Mouse (Mus musculus): ENCODE data around the gene Ywhaq. TPM values are rescaled to one million over a fixed set of nuclear protein-coding genes. Genes with fewer than 3 reads are reported as not detected.

Gene Ywhaq
- polyA plus RNA-seq, 1 experiment from 2014 or later, result 1,238 TPM

DNA sequence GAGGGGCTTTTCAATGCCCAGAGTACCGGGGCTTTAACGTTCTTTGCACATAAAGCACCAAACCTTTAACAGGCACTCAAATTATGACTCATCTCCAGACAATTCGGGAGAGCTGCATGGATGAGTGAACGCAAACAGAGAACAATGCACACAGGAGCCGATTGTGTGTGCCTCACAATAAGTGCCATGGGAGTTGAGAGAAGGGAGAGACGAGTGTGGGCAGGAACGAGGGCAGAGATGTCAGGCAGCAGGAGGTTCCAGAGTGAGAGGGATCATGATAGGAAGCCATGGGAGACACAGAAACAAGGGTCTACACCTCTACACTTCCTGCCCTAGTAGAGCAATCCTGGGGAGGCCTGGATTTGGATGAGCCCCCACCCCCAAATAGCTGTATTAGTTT is 7.2 kb upstream of the Ywhaq start:
- ATAC-seq (ENCODE audit: low FRiP score), result no peak
- WGBS, result 16% methylated on average over 7 of the region's 7 CpGs
- Histone ChIP-seq H3K27ac (ENCODE audit: low read depth, low read length) (no peak overlapping the region), H3K4me2 (replicated peaks; ENCODE audit: low read depth, low read length) (no peak overlapping the region), H3K4me3 (ENCODE audit: low read depth, low read length) (no peak overlapping the region), H3K27me3 (ENCODE audit: control insufficient read depth, insufficient read depth, low read length) (no peaks in the 10 kb centered on the region), H3K36me3 (ENCODE audit: control insufficient read depth, insufficient read depth, low read length) (no peaks in the 10 kb centered on the region), H3K9ac (ENCODE audit: low read depth, low read length) (no peak overlapping the region), H3K4me1 (replicated peaks; ENCODE audit: control insufficient read depth, insufficient read depth, low read length) (0 out of 2 replicates have a peak, but pooled peaks cover 3% of the 10 kb centered on the region), H3K9me3 (ENCODE audit: control insufficient read depth, low read length) (no peaks in the 10 kb centered on the region)
- DNase-seq (ENCODE audit: low spot score), result peak; percentile 44

- Histone ChIP-seq H3K4me2 (replicated peaks; ENCODE audit: low read depth, low read length) (peak overlapping the region; percentile 58; the same call in 1 of the 2 replicates), H3K27me3 (ENCODE audit: control insufficient read depth, insufficient read depth, low read length) (no peaks in the 10 kb centered on the region), H3K27ac (ENCODE audit: low read depth, low read length) (no peak overlapping the region), H3K9me3 (ENCODE audit: control insufficient read depth, low read length) (no peaks in the 10 kb centered on the region), H3K4me1 (replicated peaks; ENCODE audit: control insufficient read depth, insufficient read depth, low read length) (no peaks in the 10 kb centered on the region), H3K4me3 (ENCODE audit: low read depth, low read length) (0 out of 2 replicates have a peak overlapping the region, but pooled peaks have one; percentile 97), H3K9ac (ENCODE audit: low read depth, low read length) (peak overlapping the region; percentile 69; the same call in 1 of the 2 replicates), H3K36me3 (ENCODE audit: control insufficient read depth, insufficient read depth, low read length) (peaks cover 5% of the 10 kb centered on the region; the same call in 1 of the 2 replicates)
- WGBS, result 40% methylated on average over 10 of the region's 11 CpGs
- ATAC-seq (ENCODE audit: low FRiP score), result no peak
- DNase-seq (ENCODE audit: low spot score), result no peak
These were observed 1.2 kb upstream of the Ywhaq start for GRCm38 (mm10) chr12:21418621-21419131.

- no peak for ATAC-seq (ENCODE audit: low FRiP score)
- Histone ChIP-seq H3K27me3 (ENCODE audit: control insufficient read depth, insufficient read depth, low read length) (no peaks in the 10 kb centered on the region), H3K27ac (ENCODE audit: low read depth, low read length) (peak overlapping the region; percentile 77), H3K9ac (ENCODE audit: low read depth, low read length) (peak overlapping the region; percentile 69), H3K4me3 (ENCODE audit: low read depth, low read length) (peak overlapping the region; percentile 97), H3K4me2 (replicated peaks; ENCODE audit: low read depth, low read length) (peak overlapping the region; percentile 58), H3K36me3 (ENCODE audit: control insufficient read depth, insufficient read depth, low read length) (peaks cover 10% of the 10 kb centered on the region; the same call in 1 of the 2 replicates), H3K4me1 (replicated peaks; ENCODE audit: control insufficient read depth, insufficient read depth, low read length) (no peaks in the 10 kb centered on the region), H3K9me3 (ENCODE audit: control insufficient read depth, low read length) (0 out of 2 replicates have a peak, but pooled peaks cover 3% of the 10 kb centered on the region)
- DNase-seq (ENCODE audit: low spot score), result no peak
- 5% methylated on average over 10 of the region's 10 CpGs for whole genome bisulfite sequencing
These were observed 646 bp upstream of the Ywhaq start for GRCm38 (mm10) chr12:21418083-21418482.

GRCm38 (mm10) chr12:21416506-21416905 is 931 bp downstream of the Ywhaq start:
- peak; percentile 49 for DNase-seq (ENCODE audit: low spot score)
- H3K4me1 ChIP-seq (replicated peaks; ENCODE audit: control insufficient read depth, insufficient read depth, low read length), result no peaks in the 10 kb centered on the region
- H3K36me3 ChIP-seq (ENCODE audit: control insufficient read depth, insufficient read depth, low read length), result peaks cover 15% of the 10 kb centered on the region
- peak overlapping the region; percentile 97 for H3K4me3 ChIP-seq (ENCODE audit: low read depth, low read length)
- peak overlapping the region; percentile 63 for H3K4me2 ChIP-seq (replicated peaks; ENCODE audit: low read depth, low read length)
- peak overlapping the region; percentile 100 for H3K27ac ChIP-seq (ENCODE audit: low read depth, low read length)
- H3K27me3 ChIP-seq (ENCODE audit: control insufficient read depth, insufficient read depth, low read length), result no peaks in the 10 kb centered on the region
- no peak for ATAC-seq (ENCODE audit: low FRiP score)
- H3K9me3 ChIP-seq (ENCODE audit: control insufficient read depth, low read length), result 0 out of 2 replicates have a peak, but pooled peaks cover 3% of the 10 kb centered on the region
- H3K9ac ChIP-seq (ENCODE audit: low read depth, low read length), result peak overlapping the region; percentile 99
- under 1% methylated on average over 13 of the region's 15 CpGs for WGBS

DNA sequence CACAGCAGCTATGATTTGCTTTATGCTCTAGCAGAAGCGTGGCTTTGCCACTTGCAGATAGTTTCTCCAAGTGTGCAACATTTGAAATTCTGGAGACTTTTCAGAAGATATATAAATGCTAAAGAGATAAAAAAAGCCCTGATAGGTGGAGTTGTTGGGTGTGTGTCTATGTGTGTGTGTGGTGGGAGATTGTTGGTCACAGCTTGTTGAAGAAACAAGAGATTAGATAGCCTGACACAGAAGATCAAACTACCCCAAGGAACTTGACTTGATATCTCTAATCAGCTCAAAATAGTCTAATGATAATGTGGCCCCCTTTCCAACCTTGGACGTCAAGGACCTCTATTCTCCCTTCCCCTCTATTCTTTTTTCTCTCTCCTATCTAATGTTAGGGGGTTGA is 6.8 kb downstream of the Ywhaq start:
- H3K27ac ChIP-seq (ENCODE audit: low read depth, low read length), result no peak overlapping the region
- H3K4me1 ChIP-seq (replicated peaks; ENCODE audit: control insufficient read depth, insufficient read depth, low read length), result no peaks in the 10 kb centered on the region
- peaks cover 40% of the 10 kb centered on the region for H3K36me3 ChIP-seq (ENCODE audit: control insufficient read depth, insufficient read depth, low read length)
- H3K27me3 ChIP-seq (ENCODE audit: control insufficient read depth, insufficient read depth, low read length), result no peaks in the 10 kb centered on the region
- peaks cover 7% of the 10 kb centered on the region; the same call in 1 of the 2 replicates for H3K9me3 ChIP-seq (ENCODE audit: control insufficient read depth, low read length)
- H3K4me2 ChIP-seq (replicated peaks; ENCODE audit: low read depth, low read length), result no peak overlapping the region
- no peak overlapping the region for H3K4me3 ChIP-seq (ENCODE audit: low read depth, low read length)
- DNase-seq (ENCODE audit: low spot score) (no peak), ATAC-seq (ENCODE audit: low FRiP score) (no peak)
- no peak overlapping the region for H3K9ac ChIP-seq (ENCODE audit: low read depth, low read length)
- 81% methylated on average over 2 of the region's 2 CpGs for WGBS

DNA sequence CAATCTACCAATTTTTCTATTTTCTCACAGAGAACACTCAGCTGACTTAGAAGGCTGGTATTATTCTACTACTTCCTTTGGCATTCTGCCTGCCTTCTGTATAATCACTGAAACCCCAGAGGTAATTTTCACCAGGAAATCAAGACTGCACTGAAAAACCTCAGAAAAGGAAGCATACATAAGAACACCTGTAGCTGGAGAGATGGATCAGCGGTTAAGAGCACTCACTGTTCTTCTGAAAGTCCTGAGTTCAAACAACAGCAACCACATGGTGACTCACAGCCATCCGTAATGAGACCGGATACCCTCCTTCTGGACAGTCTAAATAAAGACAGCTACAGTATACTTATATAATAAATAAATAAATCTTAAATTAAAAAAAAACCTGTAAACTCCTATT is 7.8 kb downstream of the Ywhaq start:
- Histone ChIP-seq H3K27ac (ENCODE audit: low read depth, low read length) (no peak overlapping the region), H3K4me1 (replicated peaks; ENCODE audit: control insufficient read depth, insufficient read depth, low read length) (no peaks in the 10 kb centered on the region), H3K36me3 (ENCODE audit: control insufficient read depth, insufficient read depth, low read length) (peaks cover 35% of the 10 kb centered on the region), H3K9ac (ENCODE audit: low read depth, low read length) (no peak overlapping the region), H3K4me2 (replicated peaks; ENCODE audit: low read depth, low read length) (no peak overlapping the region), H3K4me3 (ENCODE audit: low read depth, low read length) (no peak overlapping the region), H3K9me3 (ENCODE audit: control insufficient read depth, low read length) (peaks cover 7% of the 10 kb centered on the region; the same call in 1 of the 2 replicates), H3K27me3 (ENCODE audit: control insufficient read depth, insufficient read depth, low read length) (no peaks in the 10 kb centered on the region)
- 100% methylated on average over 3 of the region's 3 CpGs for WGBS
- ATAC-seq (ENCODE audit: low FRiP score) (no peak), DNase-seq (ENCODE audit: low spot score) (no peak)

DNA sequence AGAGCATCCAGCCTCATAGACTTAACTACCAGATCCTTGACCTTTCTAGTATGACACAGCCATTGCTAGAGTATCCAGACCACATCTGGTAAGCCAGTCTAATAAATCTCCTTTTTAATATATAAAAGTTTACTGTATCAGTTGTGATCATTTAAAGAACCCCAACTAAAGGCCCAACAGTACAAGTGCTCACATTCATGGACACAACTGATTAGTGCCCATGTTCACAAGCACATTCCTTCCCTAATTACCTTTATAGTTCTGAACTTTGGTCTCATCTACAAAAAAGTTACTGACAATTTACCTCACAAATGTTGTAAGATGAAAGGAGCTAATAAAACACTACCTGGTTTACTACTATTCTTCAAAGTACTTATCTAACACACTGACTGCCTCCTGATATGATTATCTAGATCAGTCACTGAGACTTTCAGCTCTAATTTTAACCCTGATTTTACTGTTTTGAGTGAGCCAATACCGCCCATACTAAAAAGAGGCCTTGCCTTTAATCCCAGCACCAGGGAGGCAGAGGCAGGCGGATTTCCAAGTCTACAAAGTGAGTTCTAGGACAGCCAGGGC is 8.6 kb downstream of the Ywhaq start:
- DNase-seq (ENCODE audit: low spot score) (no peak), ATAC-seq (ENCODE audit: low FRiP score) (no peak)
- no peaks in the 10 kb centered on the region for H3K4me1 ChIP-seq (replicated peaks; ENCODE audit: control insufficient read depth, insufficient read depth, low read length)
- H3K9ac ChIP-seq (ENCODE audit: low read depth, low read length), result no peak overlapping the region
- no peak overlapping the region for H3K27ac ChIP-seq (ENCODE audit: low read depth, low read length)
- H3K27me3 ChIP-seq (ENCODE audit: control insufficient read depth, insufficient read depth, low read length), result no peaks in the 10 kb centered on the region
- H3K9me3 ChIP-seq (ENCODE audit: control insufficient read depth, low read length), result peaks cover 7% of the 10 kb centered on the region; the same call in 1 of the 2 replicates
- H3K4me3 ChIP-seq (ENCODE audit: low read depth, low read length), result no peak overlapping the region
- H3K36me3 ChIP-seq (ENCODE audit: control insufficient read depth, insufficient read depth, low read length), result peaks cover 35% of the 10 kb centered on the region
- H3K4me2 ChIP-seq (replicated peaks; ENCODE audit: low read depth, low read length), result no peak overlapping the region
- 96% methylated on average over 2 of the region's 2 CpGs for WGBS

DNA sequence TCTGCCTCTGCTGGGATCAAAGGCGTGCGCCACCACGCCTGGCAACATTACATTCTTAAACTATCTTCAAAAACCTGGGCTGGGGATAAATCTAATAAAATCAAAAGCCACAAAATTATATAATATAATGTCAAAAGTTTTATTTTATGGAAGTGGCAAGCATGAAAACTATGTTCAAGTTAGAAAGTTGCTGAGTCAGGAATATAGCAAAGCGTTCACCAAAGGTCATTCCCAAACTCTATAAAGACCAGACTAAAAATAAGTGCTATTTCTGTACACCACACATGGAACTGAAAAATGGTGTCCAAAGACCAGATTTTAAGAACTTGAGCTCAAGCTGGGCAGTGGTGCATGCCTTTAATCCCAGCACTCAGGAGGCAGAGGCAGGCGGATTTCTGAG is 14.7 kb downstream of the Ywhaq start:
- ATAC-seq (ENCODE audit: low FRiP score) (no peak), DNase-seq (ENCODE audit: low spot score) (no peak)
- Histone ChIP-seq H3K4me2 (replicated peaks; ENCODE audit: low read depth, low read length) (no peak overlapping the region), H3K4me1 (replicated peaks; ENCODE audit: control insufficient read depth, insufficient read depth, low read length) (no peaks in the 10 kb centered on the region), H3K9ac (ENCODE audit: low read depth, low read length) (no peak overlapping the region), H3K36me3 (ENCODE audit: control insufficient read depth, insufficient read depth, low read length) (peaks cover 4% of the 10 kb centered on the region; the same call in 1 of the 2 replicates), H3K27ac (ENCODE audit: low read depth, low read length) (no peak overlapping the region), H3K27me3 (ENCODE audit: control insufficient read depth, insufficient read depth, low read length) (no peaks in the 10 kb centered on the region), H3K9me3 (ENCODE audit: control insufficient read depth, low read length) (peaks cover 4% of the 10 kb centered on the region; the same call in 1 of the 2 replicates), H3K4me3 (ENCODE audit: low read depth, low read length) (no peak overlapping the region)
- 94% methylated on average over 5 of the region's 5 CpGs for WGBS

DNA sequence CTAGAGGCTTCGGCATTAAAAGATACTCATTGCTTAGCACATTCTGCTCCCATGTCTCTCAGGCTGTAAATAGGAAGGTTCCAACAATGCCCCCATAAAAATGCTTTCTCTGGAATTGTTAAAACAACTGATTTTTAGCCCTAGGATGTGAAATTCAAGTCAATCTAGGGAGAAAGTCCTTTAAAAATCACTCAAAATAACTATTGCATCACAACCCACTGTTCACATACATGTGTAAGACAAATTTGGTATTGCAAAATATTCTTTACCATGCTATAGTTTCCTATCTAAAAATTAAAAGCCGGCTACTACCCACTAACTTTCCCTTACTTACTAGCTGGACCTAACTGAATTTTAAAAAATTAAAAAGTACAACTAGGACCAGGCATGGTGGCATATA is 31.2 kb downstream of the Ywhaq start:
- WGBS, result 95% methylated on average over 2 of the region's 2 CpGs
- ATAC-seq (ENCODE audit: low FRiP score), result no peak
- H3K27ac ChIP-seq (ENCODE audit: low read depth, low read length), result no peak overlapping the region
- no peak overlapping the region for H3K9ac ChIP-seq (ENCODE audit: low read depth, low read length)
- peaks cover 16% of the 10 kb centered on the region for H3K36me3 ChIP-seq (ENCODE audit: control insufficient read depth, insufficient read depth, low read length)
- no peaks in the 10 kb centered on the region for H3K4me1 ChIP-seq (replicated peaks; ENCODE audit: control insufficient read depth, insufficient read depth, low read length)
- H3K9me3 ChIP-seq (ENCODE audit: control insufficient read depth, low read length), result no peaks in the 10 kb centered on the region
- no peak overlapping the region for H3K4me3 ChIP-seq (ENCODE audit: low read depth, low read length)
- H3K27me3 ChIP-seq (ENCODE audit: control insufficient read depth, insufficient read depth, low read length), result no peaks in the 10 kb centered on the region
- no peak for DNase-seq (ENCODE audit: low spot score)
- H3K4me2 ChIP-seq (replicated peaks; ENCODE audit: low read depth, low read length), result no peak overlapping the region
